Mouse (Mus musculus): Measurements from ENCODE around the gene E330021D16Rik.
A peak's percentile ranks its signal among the peaks of the same experiment; 100 is the strongest.

The E330021D16Rik gene

GRCm38 (mm10) chr6:136421059-136421458, 5.7 kb upstream of the E330021D16Rik start:
- DNase-seq: no peak

DNA sequence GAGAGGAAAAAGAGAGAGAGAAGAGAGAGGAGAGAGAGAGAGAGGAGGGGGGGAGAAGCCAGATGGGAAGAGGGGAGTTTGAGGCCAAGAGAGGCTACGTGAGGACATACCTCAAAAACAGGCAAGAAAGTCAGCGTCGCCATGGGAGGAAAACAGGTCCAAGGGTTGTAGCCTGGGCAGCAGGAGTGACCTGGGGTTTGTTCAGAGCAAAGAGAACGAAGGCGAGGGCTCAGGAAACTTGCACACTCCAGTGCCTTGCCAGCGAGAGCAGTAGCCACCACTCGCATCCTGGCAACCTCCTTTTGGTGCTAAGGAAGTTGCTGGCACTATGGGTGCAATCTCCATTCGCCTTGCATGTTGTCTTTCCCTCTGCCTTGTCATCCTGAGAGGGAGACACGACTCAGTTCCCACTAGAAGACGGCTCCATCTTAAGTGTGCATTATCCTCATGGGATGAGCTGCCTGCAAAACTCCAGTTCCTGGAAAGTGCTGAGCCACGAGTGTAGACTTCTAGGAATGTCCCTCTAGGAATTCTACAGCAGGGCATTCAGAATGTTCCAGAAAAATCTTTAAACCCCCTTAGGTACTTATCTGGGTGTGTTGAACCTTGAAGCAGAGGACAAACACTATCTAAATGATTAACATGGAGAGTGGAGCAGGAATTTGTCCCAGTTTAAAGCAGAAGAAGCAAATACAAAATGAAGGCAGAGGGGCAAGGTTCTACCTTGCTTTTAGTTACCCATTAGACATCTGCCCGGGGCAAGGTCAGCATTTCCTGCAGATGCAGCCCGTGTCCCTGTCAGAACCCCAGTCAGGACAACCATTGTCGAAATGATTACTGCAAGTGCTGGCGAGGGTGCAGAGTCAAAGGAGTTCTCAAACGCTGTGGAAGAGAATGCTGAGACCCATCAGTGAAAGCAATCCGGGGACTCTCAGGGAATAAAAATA, 3.8 kb upstream of the E330021D16Rik start:
- peak; percentile 63 for DNase-seq

DNA sequence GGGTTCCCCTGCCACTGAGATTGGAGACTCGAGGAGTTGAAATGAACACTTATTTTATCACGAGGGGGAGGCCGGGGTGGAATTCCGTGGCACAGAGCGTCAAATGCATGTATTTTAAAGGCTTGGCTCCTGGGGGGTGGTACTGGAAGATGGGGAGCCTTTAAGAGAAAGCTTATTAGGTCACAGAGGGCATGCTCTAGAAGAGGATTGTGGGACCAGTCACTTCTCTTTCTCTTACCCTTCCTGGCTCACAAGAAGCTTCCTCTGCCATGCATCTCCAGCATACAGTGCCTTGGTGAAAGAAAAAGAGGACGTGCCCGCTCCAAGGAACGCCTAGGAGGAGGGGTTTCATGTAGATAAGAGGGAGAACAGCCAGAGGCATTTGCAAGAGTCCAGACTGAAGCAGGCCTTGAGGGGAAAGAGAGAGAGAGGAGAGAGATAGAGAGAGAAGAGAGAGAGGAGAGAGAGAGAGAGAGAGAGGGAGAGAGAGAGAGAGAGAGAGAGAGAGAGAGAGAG, 3.0 kb upstream of the E330021D16Rik start:
- no peak for DNase-seq

- peak; percentile 50 for DNase-seq
Measured at GRCm38 (mm10) chr6:136417864-136418263, 2.5 kb upstream of the E330021D16Rik start.

DNA sequence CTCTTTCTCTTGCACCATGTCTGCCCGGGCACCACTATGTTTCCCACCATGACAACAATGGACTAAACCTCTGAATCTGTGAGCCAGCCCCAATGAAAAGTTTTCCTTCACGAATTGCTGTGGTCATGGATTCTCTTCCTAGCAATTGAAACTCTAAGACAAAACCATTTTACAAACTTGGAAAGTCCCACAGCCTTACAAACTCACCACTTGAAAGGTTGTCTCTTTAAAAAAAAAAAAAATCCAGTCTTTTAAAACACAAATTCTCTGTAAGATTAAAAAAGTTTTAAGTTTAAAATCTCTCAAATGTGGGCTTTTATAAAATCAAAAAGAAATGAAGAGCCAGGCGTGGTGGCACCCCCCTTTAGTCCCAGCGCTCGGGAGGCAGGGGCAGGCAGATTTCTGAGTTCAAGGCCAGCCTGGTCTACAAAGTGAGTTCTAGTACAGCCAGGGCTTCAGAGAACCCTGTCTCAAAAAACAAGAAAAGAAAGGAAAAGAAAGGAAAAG, 1.5 kb downstream of the E330021D16Rik start:
- DNase-seq: no peak

- DNase-seq: peak; percentile 36
Measured at GRCm38 (mm10) chr6:136407608-136408192, 7.7 kb downstream of the E330021D16Rik start.

DNA sequence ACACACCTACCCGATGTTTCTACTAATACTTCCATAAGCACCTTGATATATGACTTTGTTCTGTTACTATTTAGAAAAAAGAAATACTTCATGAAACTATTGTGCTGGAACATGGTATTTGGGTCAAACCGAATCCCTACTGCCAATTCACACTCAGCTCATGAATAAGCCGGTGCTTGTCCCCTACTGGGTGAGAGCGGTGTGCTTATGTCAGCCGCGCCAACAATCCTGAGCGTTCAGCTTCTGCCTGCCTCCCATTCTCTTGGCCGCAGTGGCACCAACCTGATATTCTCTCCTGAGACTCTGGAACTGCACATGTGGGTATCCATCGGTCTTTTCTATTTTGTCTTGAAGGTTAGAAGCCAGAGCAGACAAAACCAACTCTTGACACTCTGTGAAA, 18.5 kb downstream of the E330021D16Rik start:
- no peak for DNase-seq

- no peak for DNase-seq
Measured at GRCm38 (mm10) chr6:136390262-136390661, 25.1 kb downstream of the E330021D16Rik start.

DNA sequence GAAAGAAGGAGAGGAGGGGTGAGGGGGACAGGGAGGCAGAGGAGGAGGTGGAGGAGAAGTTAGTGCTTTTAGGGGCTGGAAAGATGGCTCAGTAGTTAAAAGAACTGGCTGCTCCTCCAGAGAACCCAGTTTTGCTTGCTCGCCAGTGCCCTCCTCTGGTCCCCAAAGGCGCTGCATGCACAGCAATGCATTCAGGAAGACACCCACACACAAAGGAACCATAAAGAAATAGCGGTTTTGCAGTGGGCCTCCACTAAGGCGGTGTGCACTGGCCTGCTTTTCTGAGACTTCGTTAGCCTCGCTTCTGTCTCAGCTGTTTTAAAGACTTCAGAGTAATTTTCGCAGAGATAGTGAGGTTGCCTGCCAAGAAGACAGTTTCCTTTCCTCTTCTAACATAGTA, 30.1 kb downstream of the E330021D16Rik start:
- DNase-seq: no peak

DNA sequence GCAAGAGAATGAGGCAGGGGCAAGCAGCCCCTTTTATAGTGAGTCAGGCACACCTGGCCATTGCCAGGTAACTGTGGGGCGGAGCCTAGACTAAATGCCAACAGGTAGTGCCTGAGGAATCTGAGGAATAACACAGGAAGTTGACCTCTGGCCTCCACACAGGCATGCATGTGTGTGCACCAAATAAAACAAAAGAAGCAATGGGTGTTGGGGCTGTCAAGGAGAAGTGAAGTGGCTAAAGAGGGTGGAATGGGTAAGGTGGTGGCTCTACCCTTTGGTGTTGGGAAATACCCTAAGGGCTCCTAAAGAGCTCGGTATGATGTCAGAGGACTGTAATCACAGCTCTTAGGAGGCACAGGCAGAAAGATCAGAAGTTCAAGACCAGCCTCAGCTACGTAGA, 32.2 kb downstream of the E330021D16Rik start:
- DNase-seq: no peak

DNA sequence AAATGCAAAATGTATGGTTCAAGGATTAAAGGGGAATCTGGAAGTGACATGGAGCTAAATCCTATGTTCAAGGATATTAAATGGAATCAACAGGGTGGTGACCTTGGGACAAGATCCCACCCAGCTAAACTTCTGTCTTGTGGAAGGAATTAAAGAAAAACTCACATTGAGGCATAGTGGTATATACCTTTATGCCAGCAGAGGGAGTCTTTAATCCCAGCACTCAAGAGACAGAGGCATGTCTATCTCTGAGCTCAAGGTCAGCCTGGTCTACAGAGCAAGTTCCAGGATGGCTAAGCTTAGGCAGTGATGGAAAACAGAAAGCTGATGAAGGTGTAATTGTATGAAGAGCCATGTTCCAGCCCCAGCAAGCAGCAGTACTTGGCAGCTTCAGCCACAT, 39.3 kb downstream of the E330021D16Rik start:
- DNase-seq: no peak

- no peak for DNase-seq
Measured at GRCm38 (mm10) chr6:136364430-136365098, 50.8 kb downstream of the E330021D16Rik start.

- no peak for DNase-seq
Measured at GRCm38 (mm10) chr6:136364008-136364407, 51.4 kb downstream of the E330021D16Rik start.

DNA sequence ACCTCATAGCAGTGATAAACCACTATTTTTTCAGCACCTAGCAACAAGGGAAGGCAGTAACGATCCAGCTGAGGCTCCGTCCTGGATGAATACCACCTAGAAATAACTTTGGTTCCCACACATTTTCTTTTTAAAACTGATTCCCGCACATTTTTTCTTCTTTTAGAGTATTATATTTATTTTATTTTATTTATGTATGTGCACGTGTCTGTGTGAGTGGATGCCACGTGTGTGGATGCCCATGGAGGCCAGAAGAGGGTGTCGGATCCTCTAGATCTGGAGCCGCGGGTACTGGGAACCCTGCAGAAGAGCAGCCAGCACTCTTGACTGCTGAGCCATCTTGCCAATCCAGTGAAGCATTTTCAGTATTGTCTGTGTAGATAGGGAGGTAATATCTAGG, 52.1 kb downstream of the E330021D16Rik start:
- no peak for DNase-seq

- DNase-seq: no peak
Measured at GRCm38 (mm10) chr6:136358471-136358870, 56.9 kb downstream of the E330021D16Rik start.

GRCm38 (mm10) chr6:136353399-136354184, 61.8 kb downstream of the E330021D16Rik start:
- peak; percentile 82 for DNase-seq
